Mouse (Mus musculus): Measurements from ENCODE around the gene Lrba. TPM values are rescaled to one million over a fixed set of nuclear protein-coding genes. Genes with fewer than 3 reads are reported as not detected.

The Lrba gene
- polyA plus RNA-seq, 1 experiment from 2014 or later, result 4.2 TPM

DNA sequence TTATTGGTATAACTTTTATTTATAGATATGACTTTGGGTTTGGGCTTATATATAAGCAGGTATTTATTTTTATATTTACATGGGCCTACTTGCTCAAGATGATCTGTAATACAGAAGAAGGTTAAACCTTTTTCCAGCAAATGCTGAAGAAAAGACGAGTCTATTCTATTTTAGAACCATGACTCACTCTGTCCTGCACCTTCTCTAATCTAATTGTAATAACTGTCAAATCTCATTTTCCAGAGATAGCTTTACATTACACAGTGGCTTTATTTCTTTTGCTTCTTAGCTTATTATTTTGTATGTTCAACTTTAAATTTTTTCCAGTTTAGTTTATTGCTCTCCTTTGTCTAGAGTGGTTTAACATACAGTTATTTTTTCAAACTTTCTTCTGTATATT is 464.0 kb downstream of the Lrba start:
- H3K4me1 ChIP-seq (ENCODE audit: control insufficient read depth in 2 of 2, insufficient read depth in 2 of 2, low read length in 2 of 2), result peaks cover 3 to 15% of the 10 kb centered on the region in 2 experiments
- H3K27me3 ChIP-seq (ENCODE audit: control insufficient read depth, insufficient read depth, low read length), result peaks cover 36% of the 10 kb centered on the region
- no peak overlapping the region for H3K27ac ChIP-seq (replicated peaks in 1 of 2; ENCODE audit: control insufficient read depth in 1 of 2, insufficient read depth in 1 of 2, low read depth in 2 of 2, low read length in 2 of 2)
- H3K9ac ChIP-seq (ENCODE audit: low read length), result no peak overlapping the region
- H3K4me2 ChIP-seq (ENCODE audit: low read length), result no peak overlapping the region
- no peak overlapping the region for H3K4me3 ChIP-seq (ENCODE audit: control insufficient read depth in 1 of 2, insufficient read depth in 1 of 2, low read depth in 1 of 2, low read length in 2 of 2)
- WGBS, result 13% methylated on average over 1 of the region's 1 CpGs
- H3K36me3 ChIP-seq (ENCODE audit: control insufficient read depth, insufficient read depth, low read length), result no peaks in the 10 kb centered on the region
- ATAC-seq (ENCODE audit: insufficient number of reproducible peaks, insufficient read depth, low FRiP score, low read depth), result no peak
- no peaks in the 10 kb centered on the region for H3K9me3 ChIP-seq (ENCODE audit: control insufficient read depth, low read length)

DNA sequence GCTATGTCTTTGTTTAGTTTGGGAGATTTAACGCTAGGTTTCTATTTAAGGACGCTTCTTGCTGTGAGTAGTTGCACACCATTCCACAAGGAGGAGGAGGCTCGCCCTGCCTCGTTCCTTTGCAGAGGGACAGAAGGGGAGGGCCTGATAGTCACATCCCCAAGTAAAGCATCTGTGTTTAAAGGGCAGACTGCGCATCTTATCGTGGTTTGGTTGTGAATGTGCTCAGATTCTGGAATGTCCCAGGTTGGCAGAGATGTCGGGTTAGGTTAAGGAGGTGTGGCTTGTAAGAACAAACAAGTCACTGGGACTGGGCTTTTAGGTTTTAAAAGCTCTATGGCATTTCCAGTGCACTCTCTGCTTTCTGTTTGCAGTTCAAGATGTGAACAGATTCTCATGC is 464.8 kb downstream of the Lrba start:
- Histone ChIP-seq H3K4me2 (ENCODE audit: low read length) (peak overlapping the region; percentile 45; the same call in 1 of the 2 replicates), H3K9me3 (ENCODE audit: control insufficient read depth, low read length) (no peaks in the 10 kb centered on the region), H3K4me1 (ENCODE audit: control insufficient read depth in 2 of 2, insufficient read depth in 2 of 2, low read length in 2 of 2) (peaks cover 3 to 15% of the 10 kb centered on the region in 2 experiments), H3K27me3 (ENCODE audit: control insufficient read depth, insufficient read depth, low read length) (peaks cover 36% of the 10 kb centered on the region), H3K27ac (replicated peaks in 1 of 2; ENCODE audit: control insufficient read depth in 1 of 2, insufficient read depth in 1 of 2, low read depth in 2 of 2, low read length in 2 of 2) (no peak overlapping the region), H3K4me3 (ENCODE audit: control insufficient read depth in 1 of 2, insufficient read depth in 1 of 2, low read depth in 1 of 2, low read length in 2 of 2) (no peak overlapping the region), H3K36me3 (ENCODE audit: control insufficient read depth, insufficient read depth, low read length) (no peaks in the 10 kb centered on the region), H3K9ac (ENCODE audit: low read length) (no peak overlapping the region)
- ATAC-seq (ENCODE audit: insufficient number of reproducible peaks, insufficient read depth, low FRiP score, low read depth), result no peak
- 14% methylated on average over 7 of the region's 7 CpGs for WGBS

DNA sequence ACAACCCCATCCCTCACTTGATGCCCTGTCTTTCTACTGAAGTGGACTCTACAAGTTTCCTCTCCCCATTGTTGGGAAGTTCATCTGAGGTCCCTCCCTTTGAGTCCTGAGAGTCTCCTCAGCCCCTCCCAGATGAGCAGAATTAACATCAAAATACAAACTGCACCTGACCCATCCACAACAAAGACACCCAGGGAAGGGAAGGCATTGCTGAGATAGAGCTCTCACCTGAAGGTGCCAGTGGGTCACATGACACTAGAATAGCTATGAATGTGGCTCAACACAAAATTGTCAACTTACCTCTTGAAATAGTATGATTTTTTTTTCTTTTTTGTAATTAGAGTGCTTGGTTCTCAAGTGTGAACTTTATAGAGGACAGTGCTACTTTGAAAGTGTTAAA is 468.3 kb downstream of the Lrba start:
- Histone ChIP-seq H3K9me3 (ENCODE audit: control insufficient read depth, low read length) (no peaks in the 10 kb centered on the region), H3K4me1 (ENCODE audit: control insufficient read depth in 2 of 2, insufficient read depth in 2 of 2, low read length in 2 of 2) (peaks cover 3 to 11% of the 10 kb centered on the region in 2 experiments), H3K27ac (replicated peaks in 1 of 2; ENCODE audit: control insufficient read depth in 1 of 2, insufficient read depth in 1 of 2, low read depth in 2 of 2, low read length in 2 of 2) (no peak overlapping the region), H3K4me3 (ENCODE audit: control insufficient read depth in 1 of 2, insufficient read depth in 1 of 2, low read depth in 1 of 2, low read length in 2 of 2) (no peak overlapping the region), H3K36me3 (ENCODE audit: control insufficient read depth, insufficient read depth, low read length) (no peaks in the 10 kb centered on the region), H3K9ac (ENCODE audit: low read length) (no peak overlapping the region), H3K27me3 (ENCODE audit: control insufficient read depth, insufficient read depth, low read length) (peaks cover 15% of the 10 kb centered on the region), H3K4me2 (ENCODE audit: low read length) (no peak overlapping the region)
- ATAC-seq (ENCODE audit: insufficient number of reproducible peaks, insufficient read depth, low FRiP score, low read depth), result no peak

DNA sequence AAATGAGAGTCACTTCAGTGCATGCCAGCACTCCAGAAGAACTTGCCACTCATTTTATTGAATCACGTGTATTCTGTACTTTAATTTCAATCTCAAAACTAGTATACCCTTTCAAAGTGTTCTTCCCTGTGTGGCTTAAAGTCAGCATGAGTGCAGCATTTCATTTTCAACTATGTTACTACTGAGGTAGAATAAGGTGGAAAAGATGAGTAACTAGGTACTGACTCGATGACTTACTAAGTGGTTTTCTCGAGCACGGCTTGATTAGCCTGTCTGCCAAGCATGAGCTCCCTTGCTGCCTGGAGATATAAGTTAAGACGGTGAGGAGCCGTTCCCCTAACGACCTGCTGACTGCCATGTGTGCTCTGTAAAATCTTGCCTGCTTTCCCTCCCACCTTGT is 469.1 kb downstream of the Lrba start:
- no peak overlapping the region for H3K27ac ChIP-seq (replicated peaks in 1 of 2; ENCODE audit: control insufficient read depth in 1 of 2, insufficient read depth in 1 of 2, low read depth in 2 of 2, low read length in 2 of 2)

DNA sequence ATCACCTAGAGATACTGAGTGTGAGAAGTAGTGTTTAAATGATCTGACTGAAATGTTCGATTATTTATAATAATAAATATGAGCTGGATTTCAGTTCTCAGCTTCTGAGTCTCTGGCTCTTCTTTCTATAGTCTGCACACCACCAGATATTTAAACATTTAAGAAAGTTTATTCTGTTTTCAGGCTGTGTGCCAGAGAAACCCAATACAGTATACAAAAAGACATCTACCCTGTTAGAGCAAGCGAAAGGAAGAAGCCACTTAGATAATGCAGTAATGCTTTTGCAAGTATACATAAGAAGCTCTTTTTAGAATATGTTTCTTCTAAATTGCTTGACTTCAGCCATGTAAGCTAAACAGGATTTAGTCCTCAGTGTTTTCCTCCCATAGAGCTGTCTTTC is 474.5 kb downstream of the Lrba start:
- Histone ChIP-seq H3K4me1 (ENCODE audit: control insufficient read depth in 2 of 2, insufficient read depth in 2 of 2, low read length in 2 of 2) (0 out of 4 replicates have a peak, but pooled peaks cover 0 to 3% of the 10 kb centered on the region in 2 experiments), H3K27ac (replicated peaks in 1 of 2; ENCODE audit: control insufficient read depth in 1 of 2, insufficient read depth in 1 of 2, low read depth in 2 of 2, low read length in 2 of 2) (no peak overlapping the region), H3K9me3 (ENCODE audit: control insufficient read depth, low read length) (no peaks in the 10 kb centered on the region), H3K36me3 (ENCODE audit: control insufficient read depth, insufficient read depth, low read length) (no peaks in the 10 kb centered on the region), H3K4me3 (ENCODE audit: control insufficient read depth in 1 of 2, insufficient read depth in 1 of 2, low read depth in 1 of 2, low read length in 2 of 2) (no peak overlapping the region), H3K27me3 (ENCODE audit: control insufficient read depth, insufficient read depth, low read length) (no peaks in the 10 kb centered on the region), H3K9ac (ENCODE audit: low read length) (no peak overlapping the region), H3K4me2 (ENCODE audit: low read length) (no peak overlapping the region)
- no peak for ATAC-seq (ENCODE audit: insufficient number of reproducible peaks, insufficient read depth, low FRiP score, low read depth)
- 84% methylated on average over 2 of the region's 2 CpGs for WGBS

More for the DNA sequence above, 469.1 kb downstream of the Lrba start:
- Histone ChIP-seq H3K4me1 (ENCODE audit: control insufficient read depth in 2 of 2, insufficient read depth in 2 of 2, low read length in 2 of 2) (peaks cover 3 to 4% of the 10 kb centered on the region in 2 experiments), H3K4me2 (ENCODE audit: low read length) (no peak overlapping the region), H3K9ac (ENCODE audit: low read length) (no peak overlapping the region), H3K4me3 (ENCODE audit: control insufficient read depth in 1 of 2, insufficient read depth in 1 of 2, low read depth in 1 of 2, low read length in 2 of 2) (no peak overlapping the region), H3K27me3 (ENCODE audit: control insufficient read depth, insufficient read depth, low read length) (peaks cover 15% of the 10 kb centered on the region), H3K9me3 (ENCODE audit: control insufficient read depth, low read length) (no peaks in the 10 kb centered on the region), H3K36me3 (ENCODE audit: control insufficient read depth, insufficient read depth, low read length) (no peaks in the 10 kb centered on the region)
- ATAC-seq (ENCODE audit: insufficient number of reproducible peaks, insufficient read depth, low FRiP score, low read depth), result no peak
- WGBS, result 53% methylated on average over 7 of the region's 7 CpGs

DNA sequence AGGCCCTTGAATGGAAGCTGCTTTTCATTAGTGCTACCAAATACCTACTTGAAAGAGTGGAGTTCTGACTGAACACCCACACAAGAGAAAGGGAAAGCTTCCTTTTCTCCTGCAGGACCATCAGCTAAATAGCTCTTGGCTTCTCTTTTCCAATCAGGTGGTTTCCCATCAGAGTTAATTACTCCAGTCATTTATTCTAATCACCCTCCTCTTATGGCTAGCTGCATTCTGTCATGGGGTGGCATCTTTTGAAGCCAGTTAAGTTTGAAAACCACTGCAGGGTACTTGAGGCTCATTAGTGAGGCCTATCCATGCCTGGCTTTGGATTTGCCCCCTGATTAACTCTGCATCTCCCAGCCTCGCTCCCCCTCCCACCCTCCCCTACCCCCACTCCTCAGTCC is 476.7 kb downstream of the Lrba start:
- Histone ChIP-seq H3K27me3 (ENCODE audit: control insufficient read depth, insufficient read depth, low read length) (no peaks in the 10 kb centered on the region), H3K27ac (replicated peaks in 1 of 2; ENCODE audit: control insufficient read depth in 1 of 2, insufficient read depth in 1 of 2, low read depth in 2 of 2, low read length in 2 of 2) (no peak overlapping the region), H3K9me3 (ENCODE audit: control insufficient read depth, low read length) (no peaks in the 10 kb centered on the region), H3K4me3 (ENCODE audit: control insufficient read depth in 1 of 2, insufficient read depth in 1 of 2, low read depth in 1 of 2, low read length in 2 of 2) (no peak overlapping the region), H3K36me3 (ENCODE audit: control insufficient read depth, insufficient read depth, low read length) (no peaks in the 10 kb centered on the region), H3K4me1 (ENCODE audit: control insufficient read depth in 2 of 2, insufficient read depth in 2 of 2, low read length in 2 of 2) (0 out of 4 replicates have a peak, but pooled peaks cover 0 to 3% of the 10 kb centered on the region in 2 experiments), H3K4me2 (ENCODE audit: low read length) (no peak overlapping the region), H3K9ac (ENCODE audit: low read length) (no peak overlapping the region)
- no peak for ATAC-seq (ENCODE audit: insufficient number of reproducible peaks, insufficient read depth, low FRiP score, low read depth)
- WGBS, result 15% methylated on average over 1 of the region's 1 CpGs

DNA sequence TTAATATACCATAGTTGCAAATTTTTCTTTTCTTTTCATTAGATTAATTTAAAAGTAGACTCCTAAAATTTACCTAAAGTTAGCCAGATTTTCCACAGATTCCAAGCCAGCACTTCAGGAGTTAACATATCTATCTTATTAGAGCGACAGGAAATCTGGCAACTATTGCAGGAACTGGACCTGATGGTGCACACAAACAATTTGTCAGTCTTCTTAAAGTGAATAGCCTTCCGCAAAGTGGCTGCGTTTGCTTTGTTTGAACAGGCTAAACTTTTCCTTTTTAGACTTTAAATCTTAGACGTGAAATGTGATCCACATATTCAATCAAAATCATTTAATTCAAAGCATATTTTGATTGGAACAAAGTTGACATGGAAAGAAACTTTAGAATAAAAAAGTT is 485.0 kb downstream of the Lrba start:
- H3K36me3 ChIP-seq (ENCODE audit: control insufficient read depth, insufficient read depth, low read length), result no peaks in the 10 kb centered on the region
- no peaks in the 10 kb centered on the region for H3K9me3 ChIP-seq (ENCODE audit: control insufficient read depth, low read length)
- no peak for ATAC-seq (ENCODE audit: insufficient number of reproducible peaks, insufficient read depth, low FRiP score, low read depth)
- no peak overlapping the region for H3K4me3 ChIP-seq (ENCODE audit: control insufficient read depth in 1 of 2, insufficient read depth in 1 of 2, low read depth in 1 of 2, low read length in 2 of 2)
- 58% methylated on average over 4 of the region's 4 CpGs for WGBS
- H3K27me3 ChIP-seq (ENCODE audit: control insufficient read depth, insufficient read depth, low read length), result no peaks in the 10 kb centered on the region
- no peak overlapping the region for H3K27ac ChIP-seq (replicated peaks in 1 of 2; ENCODE audit: control insufficient read depth in 1 of 2, insufficient read depth in 1 of 2, low read depth in 2 of 2, low read length in 2 of 2)
- peaks cover 0 to 3% of the 10 kb centered on the region in 2 experiments; a peak in 1 of 4 replicates for H3K4me1 ChIP-seq (ENCODE audit: control insufficient read depth in 2 of 2, insufficient read depth in 2 of 2, low read length in 2 of 2)
- no peak overlapping the region for H3K9ac ChIP-seq (ENCODE audit: low read length)
- no peak overlapping the region for H3K4me2 ChIP-seq (ENCODE audit: low read length)

DNA sequence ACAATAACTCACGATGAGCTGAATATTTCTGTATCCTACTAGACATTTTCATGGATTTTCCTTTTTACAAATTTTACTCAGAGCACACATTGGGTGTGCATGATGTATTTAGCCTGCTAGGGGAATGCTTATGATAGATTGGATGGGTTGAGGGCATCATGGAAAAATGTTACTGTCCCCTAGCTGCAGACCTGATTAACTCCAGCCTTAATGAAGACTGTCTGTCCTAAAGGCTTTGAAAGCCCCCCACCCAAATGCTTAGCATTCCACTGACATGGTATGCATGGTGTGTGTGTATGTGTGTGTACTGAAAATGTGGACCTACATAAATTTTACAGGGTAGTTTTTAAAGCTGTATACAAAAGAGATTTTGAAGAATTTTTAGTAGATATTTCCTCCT is 487.1 kb downstream of the Lrba start:
- Histone ChIP-seq H3K4me1 (ENCODE audit: control insufficient read depth in 2 of 2, insufficient read depth in 2 of 2, low read length in 2 of 2) (peaks cover 0 to 3% of the 10 kb centered on the region in 2 experiments; a peak in 1 of 4 replicates), H3K9ac (ENCODE audit: low read length) (no peak overlapping the region), H3K9me3 (ENCODE audit: control insufficient read depth, low read length) (no peaks in the 10 kb centered on the region), H3K4me3 (ENCODE audit: control insufficient read depth in 1 of 2, insufficient read depth in 1 of 2, low read depth in 1 of 2, low read length in 2 of 2) (no peak overlapping the region), H3K27me3 (ENCODE audit: control insufficient read depth, insufficient read depth, low read length) (no peaks in the 10 kb centered on the region), H3K27ac (replicated peaks in 1 of 2; ENCODE audit: control insufficient read depth in 1 of 2, insufficient read depth in 1 of 2, low read depth in 2 of 2, low read length in 2 of 2) (no peak overlapping the region), H3K36me3 (ENCODE audit: control insufficient read depth, insufficient read depth, low read length) (no peaks in the 10 kb centered on the region), H3K4me2 (ENCODE audit: low read length) (no peak overlapping the region)
- no peak for ATAC-seq (ENCODE audit: insufficient number of reproducible peaks, insufficient read depth, low FRiP score, low read depth)
- WGBS, result 56% methylated on average over 1 of the region's 1 CpGs
